Mouse (Mus musculus) bone marrow, adult 2 months (tissue): ENCODE results near the gene Col8a2. TPM values are rescaled to one million over a fixed set of nuclear protein-coding genes. Genes with fewer than 3 reads are reported as not detected.

ENCODE experiments used
- H3K27ac ChIP-seq: fragments of 200-500 bp; 2 replicates; pipeline ENCODE4 v1.5.1; 2012; ENCODE audit warnings: low read depth, mild to moderate bottlenecking, control low read depth, inconsistent platforms, low read length; ENCODE audit not compliant: control insufficient read depth, poor library complexity, insufficient read depth
- H3K4me1 ChIP-seq: fragments of 200-500 bp; 2 replicates; pipeline ENCODE4 v1.6.1; 2011; ENCODE audit warnings: low read length; ENCODE audit not compliant: control insufficient read depth, insufficient read depth
- H3K4me3 ChIP-seq: fragments of 200-500 bp; replicated peaks from 2 replicates; pipeline ENCODE3; 2011; ENCODE audit warnings: mild to moderate bottlenecking, low read depth, low read length, control low read depth; ENCODE audit not compliant: control insufficient read depth
- CTCF ChIP-seq: fragments of 200-500 bp; IDR thresholded peaks from 2 replicates; pipeline ENCODE4 v1.5.1; 2011; ENCODE audit warnings: low read length, control low read depth; ENCODE audit not compliant: control insufficient read depth, insufficient read depth
- POLR2A ChIP-seq: fragments of 200-500 bp; IDR thresholded peaks from 2 replicates; pipeline ENCODE4 v1.6.1; 2011; ENCODE audit warnings: low read depth, mild to moderate bottlenecking, control low read depth, low read length, borderline replicate concordance; ENCODE audit not compliant: control insufficient read depth
- WGBS: fragments of 180-500 bp; shearing (Covaris S2); methylation state at CpG from one replicate; pipeline ENCODE4 v1.1.7; 2018; 5-methylcytosine and 5-hydroxymethylcytosine counted together
- polyA plus RNA-seq: library from polyadenylated mRNA; stranded (reverse); fragments of >200 nt; gene quantifications from 2 replicates; pipeline ENCODE4 v1.2.4, GENCODE M21; 2011; ENCODE audit warnings: low replicate concordance; ENCODE audit not compliant: missing spikeins, insufficient read depth, insufficient read length

Gene Col8a2
- polyA plus RNA-seq, result 0.57 TPM in 1 of 2 replicates, not detected in the other

GRCm38 (mm10) chr4:126286492-126286891 lies at the start of gene Col8a2:
Col8a2 (plus strand) TSS chr4:126286793.
- Histone ChIP-seq H3K27ac (no peak within 1 kb of the TSS), H3K4me3 (no peak within 1 kb of the TSS), H3K4me1 (no peaks in the 10 kb centered on the region; the same call in none of the 2 replicates)
- whole genome bisulfite sequencing, result 3% methylated on average over 41 of the region's 42 CpGs
- TF ChIP-seq POLR2A (no peak), CTCF (no peak)

- H3K27ac ChIP-seq, result no peak overlapping the region
- WGBS, result 77% methylated on average over 5 of the region's 5 CpGs
- H3K4me1 ChIP-seq, result no peaks in the 10 kb centered on the region
- H3K4me3 ChIP-seq, result no peak overlapping the region
- TF ChIP-seq POLR2A (no peak), CTCF (no peak)
Measured at GRCm38 (mm10) chr4:126237721-126238242, 48.8 kb upstream of the Col8a2 start.

GRCm38 (mm10) chr4:126239862-126240475 lies 46.6 kb upstream of the Col8a2 start:
- 87% methylated on average over 13 of the region's 13 CpGs for whole genome bisulfite sequencing

GRCm38 (mm10) chr4:126241956-126242355 lies 44.6 kb upstream of the Col8a2 start:
- H3K4me3 ChIP-seq, result no peak overlapping the region
- TF ChIP-seq POLR2A, result no peak
- TF ChIP-seq CTCF, result no peak
- no peaks in the 10 kb centered on the region for H3K4me1 ChIP-seq
- H3K27ac ChIP-seq, result no peak overlapping the region
- 69% methylated on average over 9 of the region's 9 CpGs for WGBS

More at GRCm38 (mm10) chr4:126239862-126240475, 46.6 kb upstream of the Col8a2 start:
- Histone ChIP-seq H3K27ac (no peak overlapping the region), H3K4me3 (no peak overlapping the region), H3K4me1 (no peaks in the 10 kb centered on the region)
- TF ChIP-seq POLR2A (no peak), CTCF (no peak)

GRCm38 (mm10) chr4:126242510-126242909 lies 44.1 kb upstream of the Col8a2 start:
- H3K27ac ChIP-seq, result no peak overlapping the region
- 89% methylated on average over 6 of the region's 6 CpGs for WGBS
- no peak for TF ChIP-seq POLR2A
- no peak for TF ChIP-seq CTCF
- H3K4me3 ChIP-seq, result no peak overlapping the region
- H3K4me1 ChIP-seq, result no peaks in the 10 kb centered on the region

GRCm38 (mm10) chr4:126246202-126246889 lies 40.2 kb upstream of the Col8a2 start:
- H3K4me1 ChIP-seq, result no peaks in the 10 kb centered on the region
- 87% methylated on average over 13 of the region's 13 CpGs for WGBS
- TF ChIP-seq CTCF, result no peak
- no peak for TF ChIP-seq POLR2A
- no peak overlapping the region for H3K4me3 ChIP-seq
- H3K27ac ChIP-seq, result no peak overlapping the region

GRCm38 (mm10) chr4:126248261-126248868 lies 38.2 kb upstream of the Col8a2 start:
- Histone ChIP-seq H3K27ac (no peak overlapping the region), H3K4me3 (no peak overlapping the region), H3K4me1 (peaks cover 3% of the 10 kb centered on the region; the same call in 1 of the 2 replicates)
- TF ChIP-seq POLR2A (no peak), CTCF (no peak)
- WGBS, result 72% methylated on average over 11 of the region's 11 CpGs

- Histone ChIP-seq H3K4me1 (peaks cover 3% of the 10 kb centered on the region; the same call in 1 of the 2 replicates), H3K27ac (no peak overlapping the region), H3K4me3 (no peak overlapping the region)
- no peak for TF ChIP-seq CTCF
- WGBS, result 86% methylated on average over 4 of the region's 4 CpGs
Measured at GRCm38 (mm10) chr4:126250659-126251058, 35.9 kb upstream of the Col8a2 start.
